22 mouse cellular contexts compared by ENCODE assay signal in genomic region chr19:10752106-10752505, GRCm38 (mm10). TPM values are rescaled to one million over a fixed set of nuclear protein-coding genes. Genes with fewer than 3 reads are reported as not detected.
DNase-seq lines count a peak whose midpoint lies in the region; ATAC-seq and TF ChIP-seq lines count a peak whose summit lies in the region.
"Had no signal": no experiment of that assay in that cellular context is flagged by ENCODE, and none has a peak within 500 bp of the region (broad histone marks: within the 10 kb centered on the region; RNA-seq: fewer than 3 reads in every experiment).

No protein-coding gene starts in this region.

- no peak for TF ChIP-seq POLR2A in spleen, adult 2 months (IDR thresholded peaks at IDR 0.05; ENCODE audit: low read depth, low read length)

- no peaks in the 10 kb centered on the region for H3K36me3 ChIP-seq in spleen, adult 2 months (ENCODE audit: control insufficient read depth, insufficient read depth, low read length)
- H3K36me3 ChIP-seq: embryonic facial prominence, embryonic 10.5 days; embryonic facial prominence, embryonic 12.5 days; forebrain, embryonic 15.5 days; G1E had no signal

- no peaks in the 10 kb centered on the region for H3K27me3 ChIP-seq in spleen, adult 2 months (ENCODE audit: control insufficient read depth, insufficient read depth, low read length)
- H3K27me3 ChIP-seq: CH12.LX; embryonic facial prominence, embryonic 12.5 days; forebrain, embryonic 13.5 days; forebrain, embryonic 15.5 days; Patski had no signal

- 73% methylated on average over 6 of the region's 6 CpGs for WGBS in spleen, adult 2 months

- no peak overlapping the region for H3K4me3 ChIP-seq in spleen, adult 2 months (ENCODE audit: extremely low read depth, insufficient read depth, insufficient read length)
- H3K4me3 ChIP-seq: embryonic facial prominence, embryonic 10.5 days; embryonic facial prominence, embryonic 12.5 days; forebrain, embryonic 13.5 days; forebrain, embryonic 15.5 days had no signal

- no peak for ATAC-seq in megakaryocyte progenitor cell, adult 5-6 weeks (replicated peaks; ENCODE audit: poor library complexity)
- ATAC-seq: forebrain, embryonic 13.5 days; forebrain, embryonic 15.5 days; forebrain, postnatal 0 days; Patski had no signal

- peaks cover 15% of the 10 kb centered on the region; the same call in 1 of the 2 replicates for H3K4me1 ChIP-seq in spleen, adult 2 months (ENCODE audit: control insufficient read depth, insufficient read depth, insufficient read length)
- H3K4me1 ChIP-seq: embryonic facial prominence, embryonic 10.5 days; embryonic facial prominence, embryonic 12.5 days; forebrain, embryonic 13.5 days; forebrain, embryonic 15.5 days had no signal

- DNase-seq in spleen, adult 2 months (ENCODE audit: low read depth in 1 of 2, low spot score in 2 of 2) = no peak
- no peak for DNase-seq in spleen, postnatal 36 days (ENCODE audit: low spot score in 2 of 2)
- DNase-seq in CD4-positive helper T cell, adult 2 months (ENCODE audit: low read depth, low spot score) = peak; percentile 64
- peak; percentile 80 for DNase-seq in induced T-regulatory cell, adult 2 months (ENCODE audit: low read depth)
- no peak for DNase-seq in cerebellum, adult 9-11 months
- DNase-seq: adrenal gland, adult 8-10 months; adrenal gland, postnatal 14 days; adrenal gland, postnatal 36 days; cerebellum, adult 11 months; cerebellum, adult 18-20 months; cerebellum, adult 8-10 months; cerebellum, postnatal 10 days; cerebellum, postnatal 25 days; forebrain, postnatal 0 days had no signal

- peak overlapping the region; percentile 57 for H3K27ac ChIP-seq in spleen, adult 2 months (ENCODE audit: insufficient read depth, low read length)
- H3K27ac ChIP-seq: embryonic facial prominence, embryonic 10.5 days; embryonic facial prominence, embryonic 12.5 days; forebrain, embryonic 13.5 days; forebrain, embryonic 15.5 days had no signal

- no peak for TF ChIP-seq CTCF in spleen, adult 2 months (IDR thresholded peaks at IDR 0.05; ENCODE audit: extremely low read depth, insufficient read depth, insufficient read length, insufficient replicate concordance)

RNA-seq across cellular contexts. Expression of gene Cd5, which starts 13.3 kb away (rescaled TPM):
- polyA plus RNA-seq in spleen, adult 2 months (2012; rRNA removed) = 35.2 and 41.1 TPM in 2 replicates
- 0.05 TPM in 1 of 2 replicates, not detected in the other for total RNA-seq in megakaryocyte progenitor cell, adult 5-6 weeks (2015)
- total RNA-seq in megakaryocyte progenitor cell, adult 5-6 weeks (2017) = 0.61 TPM in 1 of 2 replicates, not detected in the other
- polyA plus RNA-seq: forebrain, embryonic 13.5 days; G1E; Patski had no signal

Comparison
In these comparisons a context has a peak if more than half of its experiments do, and no peak if none do; other contexts are left out.
1. DNase-seq: peak in CD4-positive helper T cell, adult 2 months (single experiment) and induced T-regulatory cell, adult 2 months (single experiment); none in spleen, adult 2 months (0 of 2), spleen, postnatal 36 days (0 of 2) and cerebellum, adult 9-11 months (single experiment).